Mouse (Mus musculus): Measurements from ENCODE around the gene Taok3. TPM values are rescaled to one million over a fixed set of nuclear protein-coding genes. Genes with fewer than 3 reads are reported as not detected.

Taok3 gene
- total and polyA plus RNA-seq, 2 experiments from 2014 or later = 30.1 to 61.9 TPM

DNA sequence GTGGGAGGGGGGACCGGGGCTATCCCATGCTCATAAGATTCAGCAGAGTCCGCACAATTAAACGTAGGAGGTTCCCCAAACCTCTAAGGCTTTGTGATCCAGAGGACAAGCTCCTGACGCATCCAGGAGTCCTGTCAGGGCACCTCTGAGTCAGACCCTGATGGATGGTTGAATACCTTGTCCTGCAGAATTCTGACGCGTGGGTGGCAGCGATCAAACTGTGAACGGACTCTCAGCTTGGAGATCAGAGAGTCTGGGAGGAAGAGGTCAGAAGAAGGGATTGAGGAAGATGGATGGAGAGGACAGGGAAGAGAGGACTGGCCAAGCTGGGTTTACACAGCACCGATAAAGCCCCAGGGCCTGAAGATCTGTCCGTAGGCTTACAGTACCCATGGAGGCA lies 194.0 kb downstream of the Taok3 start:
- no peaks in the 10 kb centered on the region for H3K27me3 ChIP-seq (ENCODE audit: insufficient read depth, low read length)
- H3K4me2 ChIP-seq (ENCODE audit: low read depth, low read length, poor library complexity, severe bottlenecking) = peak overlapping the region; percentile 1
- no peaks in the 10 kb centered on the region for H3K9me3 ChIP-seq (ENCODE audit: low read length)
- H3K4me1 ChIP-seq (ENCODE audit: insufficient read depth, low read length) = 0 out of 2 replicates have a peak, but pooled peaks cover 3% of the 10 kb centered on the region
- ATAC-seq (ENCODE audit: low FRiP score) = no peak
- TF ChIP-seq CTCF (IDR thresholded peaks at IDR 0.05) = no peak
- H3K4me3 ChIP-seq (ENCODE audit: low read depth, low read length) = no peak overlapping the region
- no peaks in the 10 kb centered on the region for H3K36me3 ChIP-seq (ENCODE audit: insufficient read depth, low read length)
- no peak overlapping the region for H3K27ac ChIP-seq (ENCODE audit: low read depth, low read length)
- WGBS = 48% methylated on average over 10 of the region's 10 CpGs
- no peak for DNase-seq (ENCODE audit: low spot score)
- no peak overlapping the region for H3K9ac ChIP-seq (replicated peaks; ENCODE audit: low read length, poor library complexity, severe bottlenecking)

DNA sequence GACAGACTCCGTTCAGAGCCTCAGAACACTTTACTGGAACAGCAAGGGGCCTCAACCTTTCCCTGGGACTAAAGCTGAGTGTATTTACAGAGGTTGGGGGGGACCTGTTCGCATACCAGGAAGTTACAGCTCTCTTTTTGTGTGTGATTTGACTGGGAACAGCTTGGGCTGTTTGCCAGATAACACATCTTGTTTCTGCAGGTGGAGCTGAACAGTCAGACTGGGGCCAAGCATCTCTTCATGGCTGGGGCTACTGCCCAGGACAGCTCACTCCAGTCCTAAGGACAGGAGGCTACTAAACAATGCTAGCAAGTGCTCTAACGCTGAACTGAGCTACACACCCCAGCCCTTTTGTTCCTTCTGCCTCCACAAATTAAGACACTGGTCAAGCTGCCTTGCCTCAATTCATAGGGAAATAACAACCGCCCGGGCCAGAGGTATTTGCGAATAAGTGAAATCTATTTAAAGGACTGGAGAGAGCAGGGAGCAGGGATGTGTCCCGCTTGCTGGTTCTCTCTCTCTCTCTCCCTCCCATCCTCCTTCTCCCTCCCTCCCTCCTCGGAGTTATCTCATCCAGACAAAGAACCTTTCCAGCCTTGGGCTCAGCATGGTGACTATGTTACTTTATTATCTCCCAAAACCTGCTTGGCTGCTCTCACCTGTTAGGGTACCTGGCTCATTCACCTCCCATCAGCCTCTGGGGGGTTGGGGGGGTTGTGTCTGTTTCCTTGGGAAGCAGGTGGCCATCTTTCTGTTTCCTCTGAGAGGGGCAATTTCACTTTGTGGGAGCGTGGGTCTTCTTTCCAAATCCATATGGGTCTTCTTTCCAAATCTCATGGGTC lies 194.9 kb downstream of the Taok3 start:
- no peak for DNase-seq (ENCODE audit: low spot score)

DNA sequence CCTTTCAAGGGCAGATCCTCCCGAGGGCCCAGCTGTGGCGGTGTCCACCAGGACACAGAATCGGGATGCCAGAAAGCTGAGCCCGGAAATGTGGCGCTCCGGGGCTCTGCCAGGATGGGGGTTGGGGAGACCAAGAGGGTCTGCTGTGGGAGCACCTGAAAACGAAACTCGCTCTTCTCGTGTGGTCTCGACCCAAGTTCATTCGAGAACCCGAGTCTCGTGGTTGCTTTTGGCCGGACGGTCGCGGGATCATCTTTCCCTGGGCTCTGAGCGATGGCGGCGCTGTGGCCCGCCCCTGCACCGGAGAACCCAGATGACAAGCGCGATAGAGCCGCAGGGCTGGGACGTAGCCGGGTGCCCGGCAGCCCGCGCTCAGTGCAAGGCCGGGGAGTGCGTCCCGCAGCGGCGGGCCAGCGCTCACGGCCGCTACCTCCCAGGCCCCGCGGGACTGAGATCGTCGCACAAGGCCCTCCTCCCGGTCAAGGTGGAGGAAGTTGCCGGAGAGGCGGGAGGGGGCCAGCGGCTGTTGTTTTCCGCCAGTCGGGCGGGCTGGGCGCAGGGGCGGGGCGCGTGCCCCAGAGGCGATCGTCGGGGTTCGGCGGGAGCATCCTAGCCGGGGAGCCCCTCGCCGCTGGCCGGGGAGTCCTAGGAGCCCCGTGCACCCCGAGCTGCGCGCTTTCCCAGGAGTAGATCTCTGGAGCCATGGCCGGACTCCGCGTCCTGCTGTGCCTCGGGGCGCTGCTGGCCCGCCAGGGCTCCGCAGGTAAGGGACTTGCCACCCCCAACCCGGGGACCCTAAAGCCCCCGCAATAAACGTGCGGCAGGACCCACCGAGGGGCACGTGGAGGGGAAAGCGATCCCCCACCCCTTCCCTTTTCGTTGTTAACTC lies 199.1 kb downstream of the Taok3 start, which contains the start of gene Vsig10:
TSS of gene Vsig10 (plus strand) at position 343 of the 889 bp plus-strand sequence.
- Histone ChIP-seq H3K27ac (ENCODE audit: low read depth, low read length) (0 out of 2 replicates have a peak within 1 kb of the TSS, but pooled peaks have one; percentile 12), H3K9me3 (ENCODE audit: low read length) (no peaks in the 10 kb centered on the region), H3K4me1 (ENCODE audit: insufficient read depth, low read length) (0 out of 2 replicates have a peak, but pooled peaks cover 3% of the 10 kb centered on the region), H3K4me3 (ENCODE audit: low read depth, low read length) (peak within 1 kb of the TSS; percentile 59), H3K36me3 (ENCODE audit: insufficient read depth, low read length) (no peaks in the 10 kb centered on the region), H3K27me3 (ENCODE audit: insufficient read depth, low read length) (peaks cover 9% of the 10 kb centered on the region; the same call in 1 of the 2 replicates), H3K9ac (replicated peaks; ENCODE audit: low read length, poor library complexity, severe bottlenecking) (peak within 1 kb of the TSS; percentile 62), H3K4me2 (ENCODE audit: low read depth, low read length, poor library complexity, severe bottlenecking) (peak within 1 kb of the TSS; percentile 100)
- ATAC-seq (ENCODE audit: low FRiP score) = no peak
- DNase-seq (ENCODE audit: low spot score) = peak; percentile 31
- WGBS = under 1% methylated on average over 71 of the region's 81 CpGs
- TF ChIP-seq CTCF (IDR thresholded peaks at IDR 0.05) = no peak

More for the DNA sequence above, 194.9 kb downstream of the Taok3 start:
- Histone ChIP-seq H3K27me3 (ENCODE audit: insufficient read depth, low read length) (no peaks in the 10 kb centered on the region), H3K4me2 (ENCODE audit: low read depth, low read length, poor library complexity, severe bottlenecking) (no peak overlapping the region), H3K4me3 (ENCODE audit: low read depth, low read length) (no peak overlapping the region), H3K4me1 (ENCODE audit: insufficient read depth, low read length) (0 out of 2 replicates have a peak, but pooled peaks cover 3% of the 10 kb centered on the region), H3K27ac (ENCODE audit: low read depth, low read length) (no peak overlapping the region), H3K36me3 (ENCODE audit: insufficient read depth, low read length) (no peaks in the 10 kb centered on the region), H3K9ac (replicated peaks; ENCODE audit: low read length, poor library complexity, severe bottlenecking) (0 out of 2 replicates have a peak overlapping the region, but pooled peaks have one; percentile 13), H3K9me3 (ENCODE audit: low read length) (no peaks in the 10 kb centered on the region)
- no peak for ATAC-seq (ENCODE audit: low FRiP score)
- WGBS = 21% methylated on average over 9 of the region's 9 CpGs
- no peak for TF ChIP-seq CTCF (IDR thresholded peaks at IDR 0.05)

DNA sequence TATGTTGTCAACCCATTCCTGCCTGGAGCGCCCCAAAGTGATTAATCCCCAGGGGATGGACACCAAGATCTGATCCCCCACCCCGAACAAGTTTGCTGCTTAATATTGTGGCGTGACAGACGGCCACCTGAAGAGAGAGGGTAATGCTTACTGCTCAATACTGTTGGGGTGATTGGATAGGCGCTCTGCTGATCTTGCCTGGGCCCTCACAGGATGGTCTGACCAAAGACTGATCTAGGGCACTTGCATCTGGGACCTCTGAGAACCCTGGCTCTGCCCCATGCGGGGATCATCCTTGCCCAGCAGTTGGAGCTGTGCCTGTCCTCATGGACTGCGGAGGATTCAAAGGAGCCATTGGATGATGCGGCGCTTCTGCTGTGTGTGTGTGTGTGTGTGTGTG lies 203.8 kb downstream of the Taok3 start:
- no peak overlapping the region for H3K9ac ChIP-seq (replicated peaks; ENCODE audit: low read length, poor library complexity, severe bottlenecking)
- no peak for TF ChIP-seq CTCF (IDR thresholded peaks at IDR 0.05)
- no peaks in the 10 kb centered on the region for H3K9me3 ChIP-seq (ENCODE audit: low read length)
- H3K4me1 ChIP-seq (ENCODE audit: insufficient read depth, low read length) = no peaks in the 10 kb centered on the region
- no peak overlapping the region for H3K27ac ChIP-seq (ENCODE audit: low read depth, low read length)
- WGBS = 84% methylated on average over 9 of the region's 9 CpGs
- DNase-seq (ENCODE audit: low spot score) (no peak), ATAC-seq (ENCODE audit: low FRiP score) (no peak)
- H3K4me3 ChIP-seq (ENCODE audit: low read depth, low read length) = no peak overlapping the region
- no peak overlapping the region for H3K4me2 ChIP-seq (ENCODE audit: low read depth, low read length, poor library complexity, severe bottlenecking)
- peaks cover 9% of the 10 kb centered on the region; the same call in 1 of the 2 replicates for H3K27me3 ChIP-seq (ENCODE audit: insufficient read depth, low read length)
- no peaks in the 10 kb centered on the region for H3K36me3 ChIP-seq (ENCODE audit: insufficient read depth, low read length)

Other genes with a start within 250 kb of the Taok3 start
- 91.5 and 95.0 TPM in 2 replicates for gene Suds3, start 4.0 kb upstream of the Taok3 start, total RNA-seq (2014; rRNA removed)
- 63.9 and 70.9 TPM in 2 replicates for gene Suds3, start 4.0 kb upstream of the Taok3 start, polyA plus RNA-seq (2015; fragmentation: Nextera tagmentation; extraction: Ambion mirVana)
- gene Pebp1, start 167.5 kb downstream of the Taok3 start, total RNA-seq (2014; rRNA removed) = 1,240 and 1,525 TPM in 2 replicates
- 1,025 and 1,129 TPM in 2 replicates for gene Pebp1, start 167.5 kb downstream of the Taok3 start, polyA plus RNA-seq (2015; fragmentation: Nextera tagmentation; extraction: Ambion mirVana)
- 1.8 and 7.1 TPM in 2 replicates for gene Vsig10, start 199.0 kb downstream of the Taok3 start, total RNA-seq (2014; rRNA removed)
- gene Vsig10, start 199.0 kb downstream of the Taok3 start, polyA plus RNA-seq (2015; fragmentation: Nextera tagmentation; extraction: Ambion mirVana) = 1.2 and 1.5 TPM in 2 replicates
- gene Wsb2, start 237.2 kb downstream of the Taok3 start, total RNA-seq (2014; rRNA removed) = 395 and 494 TPM in 2 replicates
- 336 and 360 TPM in 2 replicates for gene Wsb2, start 237.2 kb downstream of the Taok3 start, polyA plus RNA-seq (2015; fragmentation: Nextera tagmentation; extraction: Ambion mirVana)

Data from midbrain, postnatal 0 days (tissue).